Mouse (Mus musculus) small intestine, adult 2 months (tissue): Measurements from ENCODE around the gene Prkg2. TPM values are rescaled to one million over a fixed set of nuclear protein-coding genes. Genes with fewer than 3 reads are reported as not detected.

Experiments used
- H3K27ac ChIP-seq: fragments of 200-500 bp; 2 replicates; pipeline ENCODE4 v1.5.1; 2012; ENCODE audit warnings: low read depth, low read length, control low read depth, inconsistent platforms; ENCODE audit not compliant: insufficient read depth
- H3K27me3 ChIP-seq: fragments of 200-500 bp; 2 replicates; pipeline ENCODE4 v1.6.1; 2012; ENCODE audit warnings: mild to moderate bottlenecking, moderate library complexity, low read length, inconsistent platforms; ENCODE audit not compliant: control insufficient read depth, insufficient read depth
- H3K36me3 ChIP-seq: fragments of 200-500 bp; 2 replicates; pipeline ENCODE4 v1.6.1; 2012; ENCODE audit warnings: mild to moderate bottlenecking, low read length, control low read depth, inconsistent platforms; ENCODE audit not compliant: control insufficient read depth, insufficient read depth
- H3K4me1 ChIP-seq: fragments of 200-500 bp; 2 replicates; pipeline ENCODE4 v1.6.1; 2012; ENCODE audit warnings: low read length, inconsistent platforms, mixed read lengths; ENCODE audit not compliant: control insufficient read depth, insufficient read depth, insufficient read length
- H3K4me3 ChIP-seq: fragments of 200-500 bp; 2 replicates; pipeline ENCODE4 v1.5.1; 2012; ENCODE audit warnings: low read depth, mild to moderate bottlenecking, control low read depth, inconsistent platforms, low read length, moderate library complexity
- CTCF ChIP-seq: fragments of 200-500 bp; IDR thresholded peaks from 2 replicates; pipeline ENCODE4 v1.5.1; 2012; ENCODE audit warnings: low read depth, mild to moderate bottlenecking, control low read depth, inconsistent platforms, low read length, moderate library complexity, mixed read lengths; ENCODE audit not compliant: insufficient replicate concordance, insufficient read length; ENCODE audit errors: extremely low read depth
- POLR2A ChIP-seq: fragments of 200-500 bp; IDR thresholded peaks from 2 replicates; pipeline ENCODE4 v1.6.1; 2012; ENCODE audit warnings: low read depth, mild to moderate bottlenecking, control low read depth, inconsistent platforms, low read length, moderate library complexity
- WGBS: fragments of 180-500 bp; shearing (Covaris S2); methylation state at CpG from one replicate; pipeline ENCODE4 v1.1.7; 2018; 5-methylcytosine and 5-hydroxymethylcytosine counted together
- polyA plus RNA-seq: library from polyadenylated mRNA; depleted of rRNA; stranded (reverse); fragments of >200 nt; gene quantifications from 2 replicates; pipeline ENCODE4 v1.2.3, GENCODE M21; 2012; rRNA removed

Gene Prkg2
- polyA plus RNA-seq, 1 experiment, result 8.2 TPM

DNA sequence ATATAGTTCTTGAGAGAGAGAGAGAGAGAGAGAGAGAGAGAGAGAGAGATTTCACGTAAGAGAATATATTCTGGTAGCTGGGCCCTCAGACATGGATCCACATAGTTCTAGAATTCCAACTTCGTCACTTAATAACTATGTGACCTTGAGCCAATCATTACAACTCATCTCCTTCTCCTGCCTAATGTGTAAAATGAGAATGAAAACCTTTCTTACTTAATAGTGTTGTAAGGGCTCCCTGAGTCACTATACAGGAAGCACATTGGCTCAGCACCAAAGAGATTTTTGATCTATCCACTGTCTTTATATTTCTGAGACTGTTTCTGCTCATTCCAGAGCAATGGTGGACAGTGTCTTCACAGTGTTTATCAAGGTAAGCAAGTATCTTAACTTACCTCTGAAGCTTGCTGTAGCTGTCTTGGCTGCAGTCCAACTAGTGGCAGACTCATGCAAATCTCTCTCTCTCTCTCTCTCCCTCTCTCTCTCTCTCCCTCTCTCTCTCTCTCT lies 146.6 kb downstream of the Prkg2 start:
- no peak overlapping the region for H3K27ac ChIP-seq
- no peaks in the 10 kb centered on the region for H3K27me3 ChIP-seq
- 78% methylated on average over 2 of the region's 2 CpGs for WGBS
- no peaks in the 10 kb centered on the region for H3K4me1 ChIP-seq
- no peak overlapping the region for H3K4me3 ChIP-seq
- no peaks in the 10 kb centered on the region for H3K36me3 ChIP-seq
- TF ChIP-seq CTCF, result no peak
- TF ChIP-seq POLR2A, result no peak

DNA sequence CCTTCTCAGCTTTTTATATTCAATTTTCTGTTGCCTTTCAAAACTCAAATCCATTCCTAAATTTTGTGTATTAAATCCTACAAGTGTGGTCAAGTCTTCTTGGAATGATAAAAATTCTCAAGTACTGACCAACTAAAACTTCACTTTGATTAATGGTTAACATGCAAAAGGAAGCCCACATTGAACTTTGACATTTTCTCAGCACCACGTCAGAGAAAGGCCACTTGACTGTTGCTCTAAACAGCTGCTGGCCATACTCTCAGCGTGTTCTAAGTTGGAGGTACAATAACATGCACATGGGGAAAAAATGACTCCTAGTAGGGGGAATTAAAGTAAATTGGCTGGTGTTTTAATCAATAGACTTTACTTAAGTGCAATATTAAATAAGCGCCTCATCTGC lies 155.1 kb downstream of the Prkg2 start:
- 41% methylated on average over 3 of the region's 3 CpGs for WGBS

More for the DNA sequence above, 155.1 kb downstream of the Prkg2 start:
- Histone ChIP-seq H3K36me3 (peaks cover 2% of the 10 kb centered on the region; the same call in 1 of the 2 replicates), H3K27me3 (no peaks in the 10 kb centered on the region), H3K4me3 (no peak overlapping the region), H3K27ac (no peak overlapping the region), H3K4me1 (no peaks in the 10 kb centered on the region)
- no peak for TF ChIP-seq CTCF
- no peak for TF ChIP-seq POLR2A

Other genes with a start within 250 kb of the Prkg2 start
- gene Bmp3, start 182.9 kb downstream of the Prkg2 start, polyA plus RNA-seq, result 6.2 and 11.5 TPM in 2 replicates